Mouse (Mus musculus): ENCODE measurements at regions not wholly inside any gene's neighbourhood (a gene's known extent, or its start where the extent isn't known, plus 50 kb on each side); places are given as distances from the start of the nearest gene placed in this dataset.

DNA sequence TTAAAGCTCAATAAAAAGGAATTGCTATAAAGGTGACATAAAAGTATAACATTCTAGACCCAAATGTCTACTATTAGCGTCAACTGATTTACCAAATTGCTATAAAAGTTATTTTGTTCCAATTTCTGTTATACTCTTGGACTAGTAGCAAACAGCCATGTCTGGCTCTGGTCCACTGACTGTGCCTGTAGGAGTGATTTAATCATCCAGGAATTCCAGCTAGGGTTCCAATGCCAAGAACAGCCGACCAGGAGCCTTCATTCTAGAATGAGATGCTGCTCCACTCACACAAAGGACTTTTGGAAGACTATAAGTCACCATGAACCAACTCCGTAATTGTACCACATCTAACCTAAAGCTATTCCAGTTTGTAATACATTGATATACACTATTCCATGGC, 312.9 kb downstream of the Cdk5rap2 start:
- H3K36me3 ChIP-seq (ENCODE audit: control insufficient read depth, insufficient read depth, low read length): no peaks in the 10 kb centered on the region

DNA sequence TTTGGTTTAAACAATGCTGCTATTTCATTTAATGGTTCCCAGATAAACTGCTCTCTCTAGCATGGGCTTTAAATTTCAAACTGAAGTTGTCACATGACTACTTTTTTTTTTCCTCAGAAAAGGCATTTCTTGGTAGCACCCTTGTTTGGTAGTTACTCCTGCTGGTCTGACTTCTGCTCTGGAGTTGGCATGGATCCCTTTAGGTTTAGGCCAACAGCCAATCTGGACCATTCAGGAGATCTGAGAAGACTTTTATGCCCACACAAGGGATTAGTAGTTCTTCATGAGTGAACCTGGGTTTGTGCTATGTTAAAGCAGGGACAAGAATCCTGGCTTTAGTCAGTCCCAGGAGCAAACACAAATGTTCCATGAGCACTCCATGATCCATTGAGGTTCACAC, 332.0 kb downstream of the Cdk5rap2 start:
- H3K9me3 ChIP-seq (ENCODE audit: control insufficient read depth, low read length): no peaks in the 10 kb centered on the region
- no peaks in the 10 kb centered on the region for H3K4me1 ChIP-seq (ENCODE audit: control insufficient read depth, insufficient read depth, low read length)
- ATAC-seq (ENCODE audit: low FRiP score, low read depth) (no peak), DNase-seq (ENCODE audit: low spot score) (no peak)
- H3K27ac ChIP-seq (replicated peaks; ENCODE audit: low read depth, low read length): no peak overlapping the region
- H3K36me3 ChIP-seq (ENCODE audit: control insufficient read depth, insufficient read depth, low read length): no peaks in the 10 kb centered on the region
- H3K4me2 ChIP-seq (replicated peaks; ENCODE audit: low read depth, low read length, severe bottlenecking): no peak overlapping the region
- no peak overlapping the region for H3K9ac ChIP-seq (ENCODE audit: low read depth, low read length, severe bottlenecking)
- H3K4me3 ChIP-seq (replicated peaks; ENCODE audit: low read length): no peak overlapping the region
- no peaks in the 10 kb centered on the region for H3K27me3 ChIP-seq (ENCODE audit: control insufficient read depth, insufficient read depth, low read length)
- TF ChIP-seq POLR2A (IDR thresholded peaks at IDR 0.05; ENCODE audit: borderline replicate concordance, extremely low read depth, insufficient read depth, insufficient read length): no peak

More for the DNA sequence above, 312.9 kb downstream of the Cdk5rap2 start:
- Histone ChIP-seq H3K4me2 (replicated peaks; ENCODE audit: low read depth, low read length, severe bottlenecking) (no peak overlapping the region), H3K27me3 (ENCODE audit: control insufficient read depth, insufficient read depth, low read length) (no peaks in the 10 kb centered on the region), H3K4me1 (ENCODE audit: control insufficient read depth, insufficient read depth, low read length) (no peaks in the 10 kb centered on the region), H3K27ac (replicated peaks; ENCODE audit: low read depth, low read length) (no peak overlapping the region), H3K9me3 (ENCODE audit: control insufficient read depth, low read length) (no peaks in the 10 kb centered on the region), H3K9ac (ENCODE audit: low read depth, low read length, severe bottlenecking) (no peak overlapping the region), H3K4me3 (replicated peaks; ENCODE audit: low read length) (no peak overlapping the region)
- no peak for TF ChIP-seq POLR2A (IDR thresholded peaks at IDR 0.05; ENCODE audit: borderline replicate concordance, extremely low read depth, insufficient read depth, insufficient read length)
- 53% methylated on average over 3 of the region's 3 CpGs for WGBS
- ATAC-seq (ENCODE audit: low FRiP score, low read depth) (0 out of 2 replicates have a peak, but pooled peaks have one; percentile 55), DNase-seq (ENCODE audit: low spot score) (peak; percentile 74)

DNA sequence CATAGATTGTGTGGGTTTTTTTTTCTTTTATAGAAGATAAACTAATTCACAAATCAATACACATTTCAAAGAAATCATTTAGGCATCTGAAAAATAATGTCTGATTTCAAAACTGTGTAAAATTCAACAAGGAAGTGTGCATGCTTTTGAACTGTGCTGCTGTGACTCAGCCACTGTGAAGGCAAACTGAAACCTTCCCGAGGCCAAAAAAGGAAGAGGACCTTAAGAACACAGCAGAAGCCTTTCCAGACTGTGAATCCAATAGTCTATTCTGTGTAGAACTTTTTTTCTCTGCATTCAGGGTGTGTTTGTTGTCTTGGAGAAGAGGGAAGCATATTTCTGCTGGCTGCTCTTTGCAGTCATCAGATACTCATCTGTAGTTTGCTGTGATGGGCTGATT, 347.7 kb downstream of the Cdk5rap2 start:
- WGBS: 81% methylated on average over 1 of the region's 1 CpGs
- no peak for TF ChIP-seq POLR2A (IDR thresholded peaks at IDR 0.05; ENCODE audit: borderline replicate concordance, extremely low read depth, insufficient read depth, insufficient read length)
- H3K27ac ChIP-seq (replicated peaks; ENCODE audit: low read depth, low read length): no peak overlapping the region
- no peak overlapping the region for H3K4me3 ChIP-seq (replicated peaks; ENCODE audit: low read length)
- no peak overlapping the region for H3K9ac ChIP-seq (ENCODE audit: low read depth, low read length, severe bottlenecking)
- H3K27me3 ChIP-seq (ENCODE audit: control insufficient read depth, insufficient read depth, low read length): no peaks in the 10 kb centered on the region
- DNase-seq (ENCODE audit: low spot score) (no peak), ATAC-seq (ENCODE audit: low FRiP score, low read depth) (no peak)
- no peaks in the 10 kb centered on the region for H3K36me3 ChIP-seq (ENCODE audit: control insufficient read depth, insufficient read depth, low read length)
- no peak overlapping the region for H3K4me2 ChIP-seq (replicated peaks; ENCODE audit: low read depth, low read length, severe bottlenecking)
- 0 out of 2 replicates have a peak, but pooled peaks cover 3% of the 10 kb centered on the region for H3K4me1 ChIP-seq (ENCODE audit: control insufficient read depth, insufficient read depth, low read length)
- H3K9me3 ChIP-seq (ENCODE audit: control insufficient read depth, low read length): no peaks in the 10 kb centered on the region

DNA sequence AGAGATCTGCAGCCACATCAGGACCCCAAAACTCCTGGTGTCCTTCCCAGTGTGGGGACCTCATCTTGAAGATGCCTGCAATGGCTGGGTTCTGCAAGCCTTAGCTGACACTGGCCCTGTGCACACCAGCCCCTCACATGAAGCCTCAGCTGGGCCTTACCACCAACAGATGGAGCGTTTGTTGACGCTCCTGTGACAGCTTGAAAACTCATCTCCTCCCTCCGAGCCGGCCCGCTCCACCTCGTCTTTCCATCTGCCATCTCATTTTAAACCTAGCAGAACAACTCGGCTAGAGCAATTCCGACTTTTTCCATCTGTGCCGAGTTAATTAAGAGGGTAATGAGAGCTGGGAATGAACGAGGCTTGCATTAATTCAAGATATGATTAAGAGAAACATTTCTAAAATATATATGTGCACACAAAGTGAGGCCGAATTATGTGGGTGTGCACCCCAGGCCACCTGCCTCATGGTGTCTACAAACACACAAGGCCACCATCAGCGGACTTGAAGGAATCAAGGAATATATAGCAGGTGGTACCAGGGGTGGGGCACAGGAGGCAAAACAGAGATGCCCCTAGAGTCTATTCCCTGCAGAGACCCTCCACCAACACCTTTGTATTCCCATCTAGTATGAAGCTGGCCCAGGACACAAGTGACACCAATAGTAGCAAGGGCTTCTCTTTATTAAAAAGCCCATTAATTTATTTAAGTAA, 351.3 kb downstream of the Cdk5rap2 start:
- H3K4me1 ChIP-seq (ENCODE audit: control insufficient read depth, insufficient read depth, low read length): 0 out of 2 replicates have a peak, but pooled peaks cover 3% of the 10 kb centered on the region
- ATAC-seq (ENCODE audit: low FRiP score, low read depth) (no peak), DNase-seq (ENCODE audit: low spot score) (no peak)
- H3K4me2 ChIP-seq (replicated peaks; ENCODE audit: low read depth, low read length, severe bottlenecking): no peak overlapping the region
- no peak overlapping the region for H3K9ac ChIP-seq (ENCODE audit: low read depth, low read length, severe bottlenecking)
- TF ChIP-seq POLR2A (IDR thresholded peaks at IDR 0.05; ENCODE audit: borderline replicate concordance, extremely low read depth, insufficient read depth, insufficient read length): no peak
- WGBS: 81% methylated on average over 12 of the region's 12 CpGs
- no peaks in the 10 kb centered on the region for H3K27me3 ChIP-seq (ENCODE audit: control insufficient read depth, insufficient read depth, low read length)
- H3K9me3 ChIP-seq (ENCODE audit: control insufficient read depth, low read length): no peaks in the 10 kb centered on the region
- H3K4me3 ChIP-seq (replicated peaks; ENCODE audit: low read length): no peak overlapping the region
- no peak overlapping the region for H3K27ac ChIP-seq (replicated peaks; ENCODE audit: low read depth, low read length)
- no peaks in the 10 kb centered on the region for H3K36me3 ChIP-seq (ENCODE audit: control insufficient read depth, insufficient read depth, low read length)

DNA sequence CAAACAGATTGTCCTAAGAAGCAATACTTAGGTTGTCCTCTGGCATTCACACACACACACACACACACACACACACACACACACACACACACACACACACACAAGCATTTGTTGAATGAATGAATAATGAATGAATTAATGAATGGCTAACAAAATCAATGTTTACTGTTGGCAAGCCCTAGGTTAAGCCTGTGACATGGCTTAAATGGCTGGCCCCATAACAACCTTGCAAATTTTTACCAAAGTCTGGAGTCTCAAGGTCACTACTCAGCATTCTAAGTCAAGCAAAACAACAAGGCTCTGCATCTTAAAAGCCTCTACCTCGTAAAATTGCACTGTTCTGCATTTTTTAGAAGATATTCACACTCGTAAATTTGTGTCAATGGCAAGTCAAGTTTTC, 357.1 kb downstream of the Cdk5rap2 start:
- DNase-seq (ENCODE audit: low spot score): no peak
- Histone ChIP-seq H3K9me3 (ENCODE audit: control insufficient read depth, low read length) (no peaks in the 10 kb centered on the region), H3K4me2 (replicated peaks; ENCODE audit: low read depth, low read length, severe bottlenecking) (no peak overlapping the region), H3K27ac (replicated peaks; ENCODE audit: low read depth, low read length) (no peak overlapping the region), H3K27me3 (ENCODE audit: control insufficient read depth, insufficient read depth, low read length) (no peaks in the 10 kb centered on the region), H3K4me1 (ENCODE audit: control insufficient read depth, insufficient read depth, low read length) (no peaks in the 10 kb centered on the region), H3K4me3 (replicated peaks; ENCODE audit: low read length) (no peak overlapping the region), H3K9ac (ENCODE audit: low read depth, low read length, severe bottlenecking) (no peak overlapping the region), H3K36me3 (ENCODE audit: control insufficient read depth, insufficient read depth, low read length) (no peaks in the 10 kb centered on the region)
- no peak for TF ChIP-seq POLR2A (IDR thresholded peaks at IDR 0.05; ENCODE audit: borderline replicate concordance, extremely low read depth, insufficient read depth, insufficient read length)
- no peak for ATAC-seq (ENCODE audit: low FRiP score, low read depth)
- 71% methylated on average over 2 of the region's 2 CpGs for WGBS
